Mouse (Mus musculus) ES-Bruce4 (cell line): ENCODE measurements around the gene Apip. TPM values are rescaled to one million over a fixed set of nuclear protein-coding genes. Genes with fewer than 3 reads are reported as not detected.

ENCODE experiments used
- H3K27ac ChIP-seq: 2 replicates; pipeline ENCODE4 v1.5.1; 2012; ENCODE audit warnings: low read length, inconsistent platforms; ENCODE audit not compliant: insufficient read depth
- H3K27me3 ChIP-seq: 2 replicates; pipeline ENCODE4 v1.6.1; 2012; ENCODE audit warnings: mild to moderate bottlenecking, low read length, inconsistent platforms; ENCODE audit not compliant: control insufficient read depth, poor library complexity, insufficient read depth, severe bottlenecking
- H3K36me3 ChIP-seq: 2 replicates; pipeline ENCODE4 v1.6.1; 2012; ENCODE audit warnings: inconsistent platforms, mild to moderate bottlenecking, low read length, moderate library complexity; ENCODE audit not compliant: control insufficient read depth, poor library complexity, insufficient read depth, severe bottlenecking
- H3K4me1 ChIP-seq: one replicate; pipeline ENCODE4 v1.8.1; 2011; ENCODE audit warnings: low read length; ENCODE audit not compliant: control insufficient read depth, insufficient read depth
- H3K4me3 ChIP-seq: 2 replicates; pipeline ENCODE4 v1.5.1; 2011; ENCODE audit warnings: low read depth, mild to moderate bottlenecking, low read length
- H3K9ac ChIP-seq: 2 replicates; pipeline ENCODE4 v1.6.1; 2012; ENCODE audit warnings: low read depth, mild to moderate bottlenecking, inconsistent platforms; ENCODE audit not compliant: poor library complexity, severe bottlenecking
- H3K9me3 ChIP-seq: replicated peaks from 2 replicates; pipeline ENCODE4 v1.6.1; 2012; ENCODE audit warnings: mild to moderate bottlenecking, low read length, inconsistent platforms; ENCODE audit not compliant: control insufficient read depth, poor library complexity, insufficient read depth, severe bottlenecking
- CTCF ChIP-seq: IDR thresholded peaks from one replicate; pipeline ENCODE4 v1.8.1; 2011; ENCODE audit warnings: low read depth, low read length
- EP300 ChIP-seq: IDR thresholded peaks from 2 replicates; pipeline ENCODE4 v1.6.1; 2011; ENCODE audit warnings: low read depth, low read length; ENCODE audit not compliant: insufficient read depth
- POLR2A ChIP-seq: IDR thresholded peaks from one replicate; pipeline ENCODE4 v1.8.1; 2011; ENCODE audit warnings: low read length; ENCODE audit not compliant: insufficient read depth
- polyA plus RNA-seq: library from polyadenylated mRNA; stranded (reverse); fragments of >200 nt; gene quantifications from 2 replicates; pipeline ENCODE4 v1.2.4, GENCODE M21; 2011; ENCODE audit warnings: low read depth; ENCODE audit not compliant: missing spikeins, insufficient read depth, insufficient read length

The Apip gene
- polyA plus RNA-seq, 1 experiment, result 18.6 TPM

DNA sequence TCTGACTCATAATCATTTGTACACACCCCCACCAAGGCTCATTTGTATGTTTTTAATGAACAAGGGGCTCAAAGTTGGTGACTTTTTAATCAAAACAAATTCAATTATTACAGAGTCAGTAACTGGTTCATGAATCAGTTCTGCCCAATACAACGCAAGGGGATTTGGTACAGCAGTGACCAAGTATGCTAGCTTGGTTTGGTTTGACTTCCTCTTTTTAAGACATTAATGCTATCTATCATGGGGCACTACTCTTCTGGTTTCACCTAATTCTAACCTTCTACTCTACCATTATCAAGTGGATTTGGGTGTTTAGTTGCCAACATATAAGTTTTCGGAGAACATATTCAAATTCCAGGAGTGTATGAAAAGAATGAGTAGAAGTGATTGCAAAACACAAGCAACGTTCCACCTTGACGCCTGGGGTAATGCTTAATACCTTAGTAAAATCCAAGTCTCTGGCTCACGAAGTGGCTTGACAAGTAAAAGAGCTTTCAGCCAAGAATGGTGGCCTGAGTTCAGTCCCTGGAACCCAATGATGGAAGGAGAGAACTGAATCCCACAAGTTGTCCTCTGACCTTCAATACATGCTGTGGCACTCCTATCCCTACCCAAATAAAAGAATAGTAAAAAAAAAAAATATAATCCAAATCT lies 3.6 kb upstream of the Apip start:
- Histone ChIP-seq H3K4me1 (no peaks in the 10 kb centered on the region), H3K9ac (no peak overlapping the region), H3K9me3 (peaks cover 3% of the 10 kb centered on the region), H3K27me3 (no peaks in the 10 kb centered on the region), H3K27ac (no peak overlapping the region), H3K4me3 (no peak overlapping the region), H3K36me3 (no peaks in the 10 kb centered on the region)
- TF ChIP-seq POLR2A, result no peak
- TF ChIP-seq CTCF, result no peak

DNA sequence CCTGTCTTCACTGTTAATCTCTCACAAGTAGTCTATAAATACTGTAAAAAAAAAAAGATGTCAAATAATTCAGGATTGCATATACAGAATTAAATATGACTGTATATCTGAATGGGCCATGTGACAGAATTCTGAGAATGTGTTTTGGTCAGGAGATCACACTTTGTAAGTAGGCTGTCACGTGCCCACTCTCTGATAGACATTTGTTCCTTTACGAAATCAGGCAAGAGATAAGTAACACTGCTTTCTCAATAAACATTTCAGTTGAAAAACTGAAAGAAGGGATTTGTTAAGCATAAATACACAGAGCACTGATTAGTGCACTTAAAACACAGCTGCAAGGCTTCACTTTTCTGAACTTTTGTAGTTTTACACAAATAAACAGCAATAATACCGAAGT lies 2.9 kb upstream of the Apip start:
- H3K27ac ChIP-seq, result no peak overlapping the region
- H3K9me3 ChIP-seq, result peaks cover 3% of the 10 kb centered on the region
- TF ChIP-seq POLR2A (no peak), EP300 (no peak), CTCF (no peak)
- no peaks in the 10 kb centered on the region for H3K27me3 ChIP-seq
- no peak overlapping the region for H3K4me3 ChIP-seq
- no peak overlapping the region for H3K9ac ChIP-seq
- no peaks in the 10 kb centered on the region for H3K4me1 ChIP-seq
- H3K36me3 ChIP-seq, result no peaks in the 10 kb centered on the region

DNA sequence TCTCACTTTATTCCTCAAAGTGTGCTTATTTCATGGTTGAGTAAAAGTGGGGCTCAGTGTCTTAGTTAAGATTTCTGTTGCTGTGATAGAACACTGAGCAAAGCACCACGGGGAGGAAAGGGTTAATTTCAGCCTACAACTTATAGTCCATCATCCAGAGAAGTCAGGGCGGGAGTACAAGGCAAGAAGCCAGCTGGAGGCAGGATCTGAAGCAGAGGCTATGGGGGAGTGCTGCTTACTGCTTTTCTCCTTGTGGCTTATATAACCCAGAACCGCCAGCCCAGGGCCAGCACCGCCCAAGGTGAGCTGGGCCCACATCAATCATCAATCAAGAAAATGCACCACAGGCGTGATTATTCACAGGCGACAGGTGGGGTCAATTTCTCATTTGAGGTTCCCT lies 7.6 kb downstream of the Apip start:
- Histone ChIP-seq H3K4me1 (no peaks in the 10 kb centered on the region), H3K27me3 (no peaks in the 10 kb centered on the region), H3K9me3 (no peaks in the 10 kb centered on the region), H3K9ac (no peak overlapping the region), H3K4me3 (no peak overlapping the region), H3K27ac (no peak overlapping the region), H3K36me3 (no peaks in the 10 kb centered on the region)
- no peak for TF ChIP-seq CTCF
- no peak for TF ChIP-seq EP300
- TF ChIP-seq POLR2A, result no peak

DNA sequence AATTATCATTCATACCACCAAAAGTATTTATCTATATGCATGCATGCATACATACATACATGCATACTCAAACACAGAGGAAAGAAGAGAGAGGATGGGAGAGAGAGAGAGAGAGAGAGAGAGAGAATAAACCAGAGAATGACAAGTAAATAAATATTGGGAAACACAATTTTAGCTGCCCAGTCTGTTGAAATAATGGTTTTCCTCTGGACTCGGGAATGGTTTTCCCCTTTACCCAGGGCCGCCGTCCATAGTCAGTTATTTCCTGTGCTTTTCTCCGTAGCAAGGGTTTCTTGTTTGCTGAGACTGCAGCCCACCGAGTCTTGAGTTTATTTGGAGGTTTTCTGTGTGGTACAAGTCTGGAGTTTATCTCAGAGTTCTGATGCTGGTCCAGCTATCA lies 8.2 kb downstream of the Apip start:
- H3K4me1 ChIP-seq, result no peaks in the 10 kb centered on the region
- no peak overlapping the region for H3K27ac ChIP-seq
- TF ChIP-seq POLR2A (no peak), CTCF (no peak), EP300 (no peak)
- no peaks in the 10 kb centered on the region for H3K27me3 ChIP-seq
- H3K9me3 ChIP-seq, result no peaks in the 10 kb centered on the region
- H3K9ac ChIP-seq, result no peak overlapping the region
- no peak overlapping the region for H3K4me3 ChIP-seq
- H3K36me3 ChIP-seq, result no peaks in the 10 kb centered on the region

GRCm38 (mm10) chr2:103082853-103083252 lies 9.4 kb downstream of the Apip start:
- H3K4me1 ChIP-seq, result no peaks in the 10 kb centered on the region
- no peaks in the 10 kb centered on the region for H3K9me3 ChIP-seq
- no peaks in the 10 kb centered on the region for H3K27me3 ChIP-seq
- no peaks in the 10 kb centered on the region for H3K36me3 ChIP-seq
- H3K9ac ChIP-seq, result no peak overlapping the region
- H3K27ac ChIP-seq, result no peak overlapping the region
- no peak overlapping the region for H3K4me3 ChIP-seq
- no peak for TF ChIP-seq CTCF

- H3K36me3 ChIP-seq, result no peaks in the 10 kb centered on the region
- TF ChIP-seq POLR2A, result no peak
- no peak for TF ChIP-seq CTCF
- no peak for TF ChIP-seq EP300
- no peak overlapping the region for H3K9ac ChIP-seq
- no peaks in the 10 kb centered on the region for H3K9me3 ChIP-seq
- H3K27ac ChIP-seq, result no peak overlapping the region
- no peaks in the 10 kb centered on the region for H3K27me3 ChIP-seq
- no peak overlapping the region for H3K4me3 ChIP-seq
- no peaks in the 10 kb centered on the region for H3K4me1 ChIP-seq
Observed at GRCm38 (mm10) chr2:103084451-103084850, 11.0 kb downstream of the Apip start.
